Mouse (Mus musculus): ENCODE data around the gene Glod4.
"Not testable (repeated sequence)": the region's sequence is repeated elsewhere in the genome, so short reads cannot be mapped to it uniquely, and the experiment has no call there.

Gene Glod4

GRCm38 (mm10) chr11:76257386-76257785 is 13.9 kb upstream of the Glod4 start:
- DNase-seq (ENCODE audit: low read depth), result no peak

- DNase-seq (ENCODE audit: low read depth), result no peak
Observed at GRCm38 (mm10) chr11:76256129-76256528, 12.6 kb upstream of the Glod4 start.

- no peak for DNase-seq (ENCODE audit: low read depth)
Observed at GRCm38 (mm10) chr11:76255431-76256001, 12.0 kb upstream of the Glod4 start.

GRCm38 (mm10) chr11:76253918-76254264 is 10.4 kb upstream of the Glod4 start:
- no peak for DNase-seq (ENCODE audit: low read depth)

- DNase-seq (ENCODE audit: low read depth), result peak; percentile 46
Observed at GRCm38 (mm10) chr11:76253145-76253917, 9.8 kb upstream of the Glod4 start.

- DNase-seq (ENCODE audit: low read depth), result no peak
Observed at GRCm38 (mm10) chr11:76252036-76252435, 8.5 kb upstream of the Glod4 start.

- DNase-seq (ENCODE audit: low read depth), result no peak
Observed at GRCm38 (mm10) chr11:76247239-76247638, 3.7 kb upstream of the Glod4 start.

GRCm38 (mm10) chr11:76246439-76246838 is 2.9 kb upstream of the Glod4 start:
- DNase-seq (ENCODE audit: low read depth), result no peak

- no peak for DNase-seq (ENCODE audit: low read depth)
Observed at GRCm38 (mm10) chr11:76243811-76244546, 454 bp upstream of the Glod4 start.

- DNase-seq (ENCODE audit: low read depth), result no peak
Observed at GRCm38 (mm10) chr11:76239750-76240149, 3.8 kb downstream of the Glod4 start.

GRCm38 (mm10) chr11:76236136-76236535 is 7.4 kb downstream of the Glod4 start:
- DNase-seq (ENCODE audit: low read depth), result no peak

GRCm38 (mm10) chr11:76225051-76225450 is 18.5 kb downstream of the Glod4 start:
- no peak for DNase-seq (ENCODE audit: low read depth)

GRCm38 (mm10) chr11:76224631-76225030 is 18.9 kb downstream of the Glod4 start:
- no peak for DNase-seq (ENCODE audit: low read depth)

GRCm38 (mm10) chr11:76217390-76217800 is 26.1 kb downstream of the Glod4 start, which contains the start of the genes Dbil5 and Gemin4:
Gene Dbil5, plus strand, starts transcription at chr11:76217608.
Gene Gemin4, minus strand, starts transcription at chr11:76217664.
- DNase-seq (ENCODE audit: low read depth), result peak; percentile 98

GRCm38 (mm10) chr11:76216681-76217389 is 26.7 kb downstream of the Glod4 start:
- peak; percentile 40 for DNase-seq (ENCODE audit: low read depth)

GRCm38 (mm10) chr11:76216049-76216540 is 27.4 kb downstream of the Glod4 start:
- DNase-seq (ENCODE audit: low read depth), result no peak

GRCm38 (mm10) chr11:76215011-76215410 is 28.5 kb downstream of the Glod4 start:
- DNase-seq (ENCODE audit: low read depth), result no peak

GRCm38 (mm10) chr11:76213841-76214240 is 29.7 kb downstream of the Glod4 start:
- DNase-seq (ENCODE audit: low read depth), result no peak

- not testable (repeated sequence) for DNase-seq (ENCODE audit: low read depth)
Observed at GRCm38 (mm10) chr11:76211595-76211994, 31.9 kb downstream of the Glod4 start.

- DNase-seq (ENCODE audit: low read depth), result no peak
Observed at GRCm38 (mm10) chr11:76210228-76210985, 33.1 kb downstream of the Glod4 start.

GRCm38 (mm10) chr11:76206793-76207192 is 36.7 kb downstream of the Glod4 start:
- DNase-seq (ENCODE audit: low read depth), result no peak
